ENCODE assay signal across 20 mouse cellular contexts in genomic region chr10:7049901-7050300, GRCm38 (mm10).
"Had no signal": no experiment of that assay in that cellular context is flagged by ENCODE, and none has a peak within 500 bp of the region (broad histone marks: within the 10 kb centered on the region; RNA-seq: fewer than 3 reads in every experiment).

No protein-coding gene starts in this region.

- ATAC-seq: liver, embryonic 12.5 days had no signal

- H3K36me3 ChIP-seq: limb, embryonic 10.5 days; limb, embryonic 13.5 days; liver, embryonic 12.5 days; liver, embryonic 15.5 days; lung, embryonic 15.5 days; stomach, embryonic 15.5 days had no signal

- H3K4me3 ChIP-seq: layer of hippocampus, adult 2 months; limb, embryonic 10.5 days; limb, embryonic 13.5 days; liver, embryonic 12.5 days; liver, embryonic 15.5 days; lung, embryonic 15.5 days; stomach, embryonic 15.5 days had no signal

- DNase-seq: kidney, postnatal 25 days; layer of hippocampus, adult 9-11 months; liver; lung, adult 18-20 months; lung, postnatal 10 days; lung, postnatal 36 days; midbrain, embryonic 14.5 days; right cerebral cortex, adult 18-20 months; right cerebral cortex, postnatal 14 days; right cerebral cortex, postnatal 4 days; thymus, postnatal 25 days had no signal

- H3K9ac ChIP-seq: limb, embryonic 13.5 days; liver, embryonic 12.5 days; liver, embryonic 15.5 days; lung, embryonic 15.5 days; stomach, embryonic 15.5 days had no signal

- H3K4me2 ChIP-seq: limb, embryonic 13.5 days; liver, embryonic 12.5 days; liver, embryonic 15.5 days; lung, embryonic 15.5 days; midbrain, embryonic 11.5 days; stomach, embryonic 15.5 days had no signal

- H3K9me3 ChIP-seq: limb, embryonic 10.5 days; limb, embryonic 13.5 days; liver, embryonic 12.5 days; liver, embryonic 15.5 days; lung, embryonic 15.5 days; stomach, embryonic 15.5 days had no signal

- H3K27ac ChIP-seq: kidney, postnatal 0 days; layer of hippocampus, adult 2 months; limb, embryonic 10.5 days; limb, embryonic 13.5 days; liver, embryonic 12.5 days; liver, embryonic 15.5 days; lung, embryonic 15.5 days; stomach, embryonic 15.5 days had no signal

- H3K27me3 ChIP-seq: limb, embryonic 13.5 days; liver, embryonic 12.5 days; liver, embryonic 15.5 days; lung, embryonic 15.5 days; stomach, embryonic 15.5 days had no signal

- H3K4me1 ChIP-seq: liver, embryonic 12.5 days; liver, embryonic 15.5 days had no signal
